Mouse (Mus musculus): ENCODE results near the gene Cyp4a30b. TPM values are rescaled to one million over a fixed set of nuclear protein-coding genes. Genes with fewer than 3 reads are reported as not detected.
"Not testable (repeated sequence)": the region's sequence is repeated elsewhere in the genome, so short reads cannot be mapped to it uniquely, and the experiment has no call there.

Gene Cyp4a30b
- total and polyA plus RNA-seq, 3 experiments, result not detected

DNA sequence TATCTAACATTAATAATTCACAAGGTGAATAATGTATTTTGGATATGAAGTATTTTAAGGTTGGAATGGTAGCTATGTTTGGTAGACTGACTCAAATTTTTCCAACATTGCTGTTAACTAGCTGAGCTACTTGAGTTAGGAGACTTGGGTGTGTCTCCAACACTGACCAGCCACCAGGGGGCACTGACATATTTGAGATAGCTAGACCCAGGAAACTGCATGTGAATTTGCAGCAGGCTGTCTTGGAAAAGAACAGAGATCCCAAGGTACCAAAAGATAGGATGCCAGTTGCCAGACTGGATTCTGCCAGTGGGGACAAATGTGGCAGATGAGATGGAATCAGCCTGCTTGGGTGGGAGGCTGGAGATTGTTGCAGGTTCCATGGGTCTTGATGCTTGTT is 23.6 kb downstream of the Cyp4a30b start:
- TF ChIP-seq RAD21 (IDR thresholded peaks at IDR 0.05; ENCODE audit: low read depth, low read length), result peak; percentile 48
- peak; percentile 63 for TF ChIP-seq SMC3 (IDR thresholded peaks at IDR 0.05; ENCODE audit: low read depth, low read length)
- peak in 2 of 3 experiments; percentile 32 to 46; a peak in 4 of 6 replicates for TF ChIP-seq CTCF (IDR thresholded peaks at IDR 0.05 in 2 of 3, conservative IDR thresholded peaks at IDR 0.05 in 1 of 3; ENCODE audit: control insufficient read depth in 1 of 3, insufficient read depth in 1 of 3, low read depth in 2 of 3, low read length in 3 of 3, poor library complexity in 1 of 3, severe bottlenecking in 1 of 3)
- TF ChIP-seq ZC3H11A (IDR thresholded peaks at IDR 0.05; ENCODE audit: low read depth, low read length), result peak; percentile 49
- not testable (repeated sequence) for H3K4me1 ChIP-seq (ENCODE audit: control insufficient read depth in 1 of 2, insufficient read depth in 2 of 2, low read length in 2 of 2); H3K4me3 ChIP-seq (ENCODE audit: control insufficient read depth in 1 of 2, insufficient read depth in 1 of 2, low read depth in 2 of 2, low read length in 2 of 2); H3K9me3 ChIP-seq (replicated peaks; ENCODE audit: insufficient read depth, low read length); H3K27ac ChIP-seq (ENCODE audit: control insufficient read depth, low read depth, low read length); H3K27me3 ChIP-seq (ENCODE audit: control insufficient read depth in 1 of 2, insufficient read depth in 2 of 2, low read length in 2 of 2); H3K79me2 ChIP-seq (ENCODE audit: control insufficient read depth, insufficient read depth, low read length, poor library complexity); H3K36me3 ChIP-seq (ENCODE audit: control insufficient read depth in 1 of 2, insufficient read depth in 2 of 2, low read length in 2 of 2); H3K9ac ChIP-seq (ENCODE audit: control insufficient read depth, low read depth, low read length, poor library complexity, severe bottlenecking)
- peak; percentile 21 for DNase-seq (ENCODE audit: low read depth, low spot score)

- Histone ChIP-seq H3K27ac (ENCODE audit: control insufficient read depth, low read depth, low read length) (no peak overlapping the region), H3K9me3 (replicated peaks; ENCODE audit: insufficient read depth, low read length) (no peaks in the 10 kb centered on the region), H3K36me3 (ENCODE audit: control insufficient read depth in 1 of 2, insufficient read depth in 2 of 2, low read length in 2 of 2) (no peaks in the 10 kb centered on the region), H3K4me3 (ENCODE audit: control insufficient read depth in 1 of 2, insufficient read depth in 1 of 2, low read depth in 2 of 2, low read length in 2 of 2) (no peak overlapping the region), H3K4me1 (ENCODE audit: control insufficient read depth in 1 of 2, insufficient read depth in 2 of 2, low read length in 2 of 2) (no peaks in the 10 kb centered on the region), H3K9ac (ENCODE audit: control insufficient read depth, low read depth, low read length, poor library complexity, severe bottlenecking) (no peak overlapping the region), H3K79me2 (ENCODE audit: control insufficient read depth, insufficient read depth, low read length, poor library complexity) (no peaks in the 10 kb centered on the region), H3K27me3 (ENCODE audit: control insufficient read depth in 1 of 2, insufficient read depth in 2 of 2, low read length in 2 of 2) (peaks cover 0 to 3% of the 10 kb centered on the region in 2 experiments; a peak in 2 of 4 replicates)
- no peak for DNase-seq (ENCODE audit: low read depth, low spot score)
- no peak for TF ChIP-seq CHD1 (IDR thresholded peaks at IDR 0.05; ENCODE audit: low read depth, low read length)
- no peak for TF ChIP-seq MAZ (IDR thresholded peaks at IDR 0.05; ENCODE audit: low read depth, low read length)
- no peak for TF ChIP-seq NRF1 (IDR thresholded peaks at IDR 0.05; ENCODE audit: insufficient read depth, low read depth, low read length, poor library complexity, severe bottlenecking)
- TF ChIP-seq ZC3H11A (IDR thresholded peaks at IDR 0.05; ENCODE audit: low read depth, low read length), result no peak
- no peak for TF ChIP-seq POLR2A (IDR thresholded peaks at IDR 0.05; ENCODE audit: control insufficient read depth in 1 of 2, insufficient read depth in 1 of 2, low read depth in 1 of 2, low read length in 2 of 2, poor library complexity in 1 of 2)
- no peak for TF ChIP-seq KAT2A (conservative IDR thresholded peaks at IDR 0.05; ENCODE audit: low read depth, low read length)
- no peak for TF ChIP-seq E2F4 (IDR thresholded peaks at IDR 0.05; ENCODE audit: borderline replicate concordance, low read depth, low read length)
Measured at GRCm38 (mm10) chr4:115481006-115481652, 28.7 kb downstream of the Cyp4a30b start.

- H3K9ac ChIP-seq (ENCODE audit: control insufficient read depth, low read depth, low read length, poor library complexity, severe bottlenecking), result no peak within 1 kb of the TSS
- DNase-seq (ENCODE audit: low read depth, low spot score), result no peak
Measured at GRCm38 (mm10) chr4:115496001-115496400, 43.6 kb downstream of the Cyp4a30b start, which contains the start of gene Cyp4a14. Gene Cyp4a14, minus strand, starts transcription at chr4:115496142.

More at GRCm38 (mm10) chr4:115496001-115496400, 43.6 kb downstream of the Cyp4a30b start, which contains the start of gene Cyp4a14:
- Histone ChIP-seq H3K27me3 (ENCODE audit: control insufficient read depth in 1 of 2, insufficient read depth in 2 of 2, low read length in 2 of 2) (peaks cover 0 to 3% of the 10 kb centered on the region in 2 experiments; a peak in 2 of 4 replicates), H3K36me3 (ENCODE audit: control insufficient read depth in 1 of 2, insufficient read depth in 2 of 2, low read length in 2 of 2) (no peaks in the 10 kb centered on the region), H3K9me3 (replicated peaks; ENCODE audit: insufficient read depth, low read length) (no peaks in the 10 kb centered on the region), H3K79me2 (ENCODE audit: control insufficient read depth, insufficient read depth, low read length, poor library complexity) (no peaks in the 10 kb centered on the region), H3K27ac (ENCODE audit: control insufficient read depth, low read depth, low read length) (no peak within 1 kb of the TSS), H3K4me1 (ENCODE audit: control insufficient read depth in 1 of 2, insufficient read depth in 2 of 2, low read length in 2 of 2) (no peaks in the 10 kb centered on the region), H3K4me3 (ENCODE audit: control insufficient read depth in 1 of 2, insufficient read depth in 1 of 2, low read depth in 2 of 2, low read length in 2 of 2) (no peak within 1 kb of the TSS)
- TF ChIP-seq NELFE (IDR thresholded peaks at IDR 0.05; ENCODE audit: low read depth, low read length) (no peak), CHD1 (IDR thresholded peaks at IDR 0.05; ENCODE audit: low read depth, low read length) (no peak), GABPA (IDR thresholded peaks at IDR 0.05; ENCODE audit: low read depth, low read length) (no peak), SMC3 (IDR thresholded peaks at IDR 0.05; ENCODE audit: low read depth, low read length) (no peak), CTCF (IDR thresholded peaks at IDR 0.05 in 2 of 3, conservative IDR thresholded peaks at IDR 0.05 in 1 of 3; ENCODE audit: control insufficient read depth in 1 of 3, insufficient read depth in 1 of 3, low read depth in 2 of 3, low read length in 3 of 3, poor library complexity in 1 of 3, severe bottlenecking in 1 of 3) (no peak), TBP (IDR thresholded peaks at IDR 0.05; ENCODE audit: low read depth, low read length) (no peak), MYC (IDR thresholded peaks at IDR 0.05; ENCODE audit: low read depth, low read length) (no peak)

All from MEL (cell line).